Mouse (Mus musculus): ENCODE measurements around the gene Gm28048.

Gene Gm28048

DNA sequence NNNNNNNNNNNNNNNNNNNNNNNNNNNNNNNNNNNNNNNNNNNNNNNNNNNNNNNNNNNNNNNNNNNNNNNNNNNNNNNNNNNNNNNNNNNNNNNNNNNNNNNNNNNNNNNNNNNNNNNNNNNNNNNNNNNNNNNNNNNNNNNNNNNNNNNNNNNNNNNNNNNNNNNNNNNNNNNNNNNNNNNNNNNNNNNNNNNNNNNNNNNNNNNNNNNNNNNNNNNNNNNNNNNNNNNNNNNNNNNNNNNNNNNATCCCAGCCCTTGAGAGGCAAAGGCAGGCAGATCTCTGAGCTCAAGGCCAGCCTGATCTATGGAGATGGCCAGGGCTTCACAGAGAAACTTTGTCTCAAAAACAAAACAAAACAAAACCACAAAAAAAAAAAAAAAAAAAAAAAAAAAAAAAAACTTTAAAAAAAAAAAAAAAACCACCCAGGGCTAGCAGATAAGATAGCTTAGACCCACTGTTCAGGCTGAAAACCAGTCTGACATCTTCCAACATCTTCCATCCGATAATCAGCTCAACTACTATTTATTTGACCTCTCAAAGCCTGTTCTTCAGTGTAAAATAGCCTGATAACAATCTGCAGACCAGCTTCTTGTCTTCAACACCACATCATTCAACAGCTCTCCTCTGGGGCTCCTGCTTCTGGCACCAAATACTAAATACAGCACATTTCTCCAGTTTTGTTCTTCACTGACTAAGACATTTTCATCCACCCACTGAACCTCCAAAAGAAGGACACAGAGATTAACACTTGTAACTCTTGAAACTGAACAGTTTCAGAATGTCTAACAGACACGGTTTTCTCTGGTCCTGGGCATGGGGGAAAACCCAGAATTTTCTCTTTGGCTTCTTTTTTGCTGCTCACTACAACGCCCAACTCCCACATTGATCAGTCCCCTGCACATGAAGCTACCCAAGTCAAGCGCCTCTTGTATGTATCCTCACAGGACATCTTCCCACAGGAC lies 136.9 kb downstream of the Gm28048 start:
- DNase-seq (ENCODE audit: low spot score in 2 of 2), result no peak

DNA sequence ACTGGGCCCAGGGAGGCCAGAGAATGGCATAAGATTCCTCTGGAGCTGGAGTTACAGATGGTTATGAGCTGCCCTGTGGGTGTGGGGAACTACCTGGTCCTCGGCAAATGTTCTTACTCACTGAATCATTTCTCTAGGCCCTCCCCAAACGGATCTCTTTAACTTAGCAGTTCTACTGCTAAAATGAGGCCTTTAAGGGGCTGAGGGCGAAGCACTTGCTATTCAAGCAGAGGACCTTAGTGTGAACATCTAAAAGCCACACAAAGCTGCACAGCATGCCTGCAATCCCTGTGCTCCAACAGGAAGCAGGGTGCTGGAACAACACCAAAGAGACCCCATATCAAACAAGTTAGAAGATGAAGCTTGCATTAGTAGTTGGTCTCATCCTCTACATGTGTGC lies 142.4 kb downstream of the Gm28048 start:
- DNase-seq (ENCODE audit: low spot score in 2 of 2), result no peak

DNA sequence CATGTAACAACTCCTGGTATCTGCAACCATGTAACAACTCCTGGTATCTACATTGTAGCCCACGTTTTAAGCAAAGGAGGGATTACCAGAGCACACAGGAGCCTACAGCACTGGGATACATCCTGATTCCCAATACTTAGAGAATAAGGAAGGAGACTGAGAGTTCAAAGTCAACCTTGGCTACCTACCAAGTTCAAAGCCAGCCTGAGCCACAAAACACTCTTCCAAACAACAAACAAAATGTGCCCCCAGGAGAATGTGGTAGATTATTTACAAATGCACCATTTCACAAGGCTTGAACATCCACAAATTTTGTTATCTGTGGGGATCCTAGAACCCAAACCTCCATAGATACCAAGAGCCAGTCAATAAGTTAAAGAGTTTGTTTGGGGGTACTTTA lies 143.5 kb downstream of the Gm28048 start:
- no peak for DNase-seq (ENCODE audit: low spot score in 2 of 2)

DNA sequence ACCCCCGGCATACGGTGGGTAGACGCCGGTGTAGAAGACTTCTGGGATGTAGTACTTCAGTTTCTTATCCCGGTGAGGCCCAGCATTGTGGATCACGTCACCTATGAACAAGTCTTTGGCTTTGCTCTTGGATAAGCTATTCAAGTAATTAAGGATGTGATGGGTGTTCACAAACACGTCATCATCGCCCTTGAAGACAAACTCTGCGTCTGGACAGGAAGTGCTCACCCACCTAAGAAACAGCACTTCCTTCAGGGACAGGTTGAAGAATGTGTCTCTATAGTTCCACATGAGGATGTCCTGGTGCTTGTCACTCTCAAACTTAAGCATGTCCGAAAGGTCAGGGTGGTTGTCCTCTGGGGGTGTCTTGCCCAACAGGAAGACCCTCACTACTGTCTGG lies 145.6 kb downstream of the Gm28048 start:
- no peak for DNase-seq (ENCODE audit: low spot score in 2 of 2)

GRCm38 (mm10) chr11:22832600-22832999 lies 149.3 kb downstream of the Gm28048 start:
- DNase-seq (ENCODE audit: low spot score in 2 of 2), result no peak

DNA sequence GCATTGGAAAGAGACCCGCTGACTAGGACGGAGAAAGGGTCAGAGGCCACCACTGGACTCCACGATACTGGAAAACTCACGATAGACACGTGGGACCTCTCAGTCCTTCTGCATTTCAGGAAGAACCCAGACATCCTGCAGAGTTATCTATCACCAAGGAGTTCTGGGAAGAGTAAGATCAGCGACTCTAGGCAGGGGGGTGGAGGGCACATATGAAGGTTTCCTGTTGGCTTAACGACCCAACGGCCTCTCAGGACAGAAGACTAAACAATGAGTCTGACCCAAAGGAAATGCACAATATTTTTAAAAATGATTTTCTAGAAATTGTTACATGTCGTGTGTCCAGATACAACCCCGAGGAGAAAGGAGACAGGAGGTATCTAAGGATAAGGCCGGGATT lies 150.0 kb downstream of the Gm28048 start:
- DNase-seq (ENCODE audit: low spot score in 2 of 2), result no peak

- DNase-seq (ENCODE audit: low spot score in 2 of 2), result no peak
These were observed 151.2 kb downstream of the Gm28048 start for GRCm38 (mm10) chr11:22830684-22831083.

DNA sequence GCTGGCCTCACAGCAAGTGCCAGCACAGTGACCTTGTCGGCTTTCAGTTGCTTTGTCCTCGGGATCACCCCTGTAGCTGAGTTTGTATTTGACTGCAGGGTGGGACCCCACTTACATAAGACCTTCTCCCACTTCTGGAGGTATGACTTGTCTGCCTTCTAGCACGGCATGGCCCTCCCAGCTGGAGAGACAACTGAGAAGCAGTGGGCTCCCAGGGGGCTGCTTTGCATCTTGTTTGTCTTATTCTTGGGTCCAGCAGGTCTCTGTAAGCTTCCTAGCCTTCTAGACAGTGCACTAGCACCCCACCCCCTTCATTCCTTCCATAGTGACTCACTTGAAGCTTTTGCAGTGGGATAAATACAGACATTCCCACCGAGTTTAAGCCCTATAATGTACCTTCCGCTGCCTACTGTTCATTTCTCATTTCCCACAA lies 151.7 kb downstream of the Gm28048 start:
- no peak for DNase-seq (ENCODE audit: low spot score in 2 of 2)

GRCm38 (mm10) chr11:22828988-22829632 lies 152.8 kb downstream of the Gm28048 start:
- DNase-seq (ENCODE audit: low spot score in 2 of 2), result no peak

DNA sequence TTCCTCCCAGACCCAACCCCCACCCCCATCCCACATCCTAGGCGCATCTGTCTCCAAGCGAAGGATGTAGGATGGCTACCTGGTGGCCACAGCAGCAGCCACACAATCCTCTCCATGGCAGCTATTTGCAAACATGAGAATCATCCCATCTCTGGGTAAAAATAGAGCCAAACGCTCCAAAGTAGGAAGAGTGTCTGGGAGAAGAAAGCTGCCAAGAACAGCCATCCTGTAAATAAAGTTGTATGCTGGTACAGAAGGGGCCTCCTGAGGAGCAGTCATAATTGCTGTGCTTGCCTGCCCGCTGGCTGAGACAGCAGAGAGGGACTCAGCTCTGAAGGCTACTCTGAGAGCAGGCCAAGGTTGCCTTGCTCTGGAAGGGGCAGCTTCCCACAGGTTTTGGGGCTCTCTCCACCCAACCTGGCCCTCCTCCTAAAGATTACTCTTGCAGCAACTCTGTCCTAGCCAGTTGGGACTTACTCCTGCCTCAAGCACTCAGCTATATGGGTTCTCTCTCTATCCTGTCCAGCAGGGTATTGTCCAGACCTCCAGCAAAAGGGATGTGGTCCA lies 154.3 kb downstream of the Gm28048 start:
- DNase-seq (ENCODE audit: low spot score in 2 of 2), result no peak

DNA sequence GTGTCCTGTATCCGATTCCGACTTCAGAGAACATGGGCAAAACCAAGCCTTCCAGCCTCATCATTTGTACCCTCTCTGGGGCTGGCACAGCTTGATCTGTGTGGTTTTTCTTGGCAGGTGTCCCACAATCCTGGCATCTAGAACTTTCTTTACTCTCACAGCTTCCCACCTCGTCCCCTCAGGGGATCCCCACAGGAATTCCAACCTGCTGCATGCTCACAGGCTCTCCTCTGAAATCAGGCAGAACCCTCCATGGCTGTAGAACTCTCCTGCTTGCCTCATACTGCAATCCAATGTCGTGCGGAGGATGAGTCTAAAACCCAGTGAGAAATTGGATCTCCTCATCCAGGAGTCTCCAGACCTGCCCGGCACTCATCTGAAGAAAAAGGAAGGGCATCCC lies 155.2 kb downstream of the Gm28048 start:
- no peak for DNase-seq (ENCODE audit: low spot score in 2 of 2)

DNA sequence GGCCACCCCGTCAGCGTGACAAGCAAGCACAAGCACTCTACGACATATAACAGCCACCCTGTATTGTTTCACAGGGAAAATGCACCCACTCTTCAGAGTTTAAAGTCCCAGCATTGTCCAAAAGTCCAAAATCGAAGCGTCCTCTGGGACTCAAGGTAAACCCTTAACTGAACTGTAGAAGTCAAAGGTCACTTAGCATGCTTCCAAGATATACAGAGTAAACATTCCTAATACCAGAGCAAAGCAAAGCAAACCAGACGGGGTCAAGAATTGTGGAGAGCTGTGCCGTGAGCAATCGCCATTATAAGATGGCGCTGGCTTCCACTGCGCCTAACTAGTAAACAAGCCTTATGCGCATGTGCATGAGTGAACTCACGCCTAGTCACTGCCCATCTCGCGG lies 155.8 kb downstream of the Gm28048 start:
- DNase-seq (ENCODE audit: low spot score in 2 of 2), result no peak

DNA sequence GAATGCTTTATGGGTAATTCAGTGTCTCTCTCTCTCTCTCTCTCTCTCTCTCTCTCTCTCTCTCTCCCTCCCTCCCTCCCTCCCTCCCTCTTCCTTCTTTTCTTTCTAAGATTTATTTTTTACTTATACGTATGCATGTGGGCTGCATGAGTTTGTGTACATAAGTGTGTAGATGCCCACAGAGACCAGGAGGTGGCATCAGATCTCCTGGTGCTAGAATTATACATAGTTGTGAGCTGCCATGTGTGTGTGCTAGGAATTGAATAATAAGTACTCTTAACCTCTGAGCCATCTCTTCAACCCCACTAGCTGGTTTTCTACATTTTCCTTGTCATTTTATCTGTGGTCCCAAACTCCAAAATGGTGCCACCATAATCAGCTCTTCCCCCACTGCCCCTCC lies 156.3 kb downstream of the Gm28048 start:
- no peak for DNase-seq (ENCODE audit: low spot score in 2 of 2)

GRCm38 (mm10) chr11:22824049-22824705 lies 157.7 kb downstream of the Gm28048 start:
- DNase-seq (ENCODE audit: low spot score in 2 of 2), result no peak

DNA sequence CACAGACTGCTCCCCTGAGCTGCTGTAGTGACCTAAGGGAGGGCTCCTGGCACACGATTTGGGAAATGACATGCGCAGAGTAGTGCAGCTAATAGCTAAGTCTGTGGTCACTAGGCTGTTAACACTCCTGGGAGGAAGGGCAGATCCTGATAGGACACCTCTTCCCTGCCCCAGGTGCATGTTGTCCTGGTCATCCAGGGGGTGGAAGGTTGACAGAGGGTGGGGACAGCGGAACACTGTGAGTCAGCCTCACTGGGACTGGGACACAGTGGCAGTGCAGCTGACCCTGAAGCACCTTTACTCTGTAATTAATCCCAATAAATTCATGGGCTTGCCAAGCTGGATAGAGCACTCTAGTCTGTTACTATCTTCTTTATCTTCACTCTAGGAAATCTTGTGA lies 160.6 kb downstream of the Gm28048 start:
- no peak for DNase-seq (ENCODE audit: low spot score in 2 of 2)

DNA sequence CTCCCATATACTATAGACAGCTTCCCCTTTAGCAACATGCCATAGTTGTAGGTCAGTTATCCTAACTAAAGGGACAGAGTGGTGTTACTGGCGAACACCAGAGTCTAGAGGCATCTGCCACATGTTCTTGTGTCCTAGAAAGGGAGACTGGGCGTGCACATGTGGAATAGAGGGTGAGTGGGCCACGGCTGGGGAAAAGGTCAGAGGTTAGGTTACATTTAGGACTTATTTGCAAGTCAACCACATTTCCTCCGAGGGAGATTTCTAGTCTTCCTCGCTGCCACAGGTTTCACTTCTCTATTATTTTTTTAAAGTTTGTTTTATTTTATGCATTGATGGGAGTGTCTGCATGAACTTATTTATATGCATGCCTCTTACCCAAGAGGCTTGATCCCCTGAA lies 163.5 kb downstream of the Gm28048 start:
- no peak for DNase-seq (ENCODE audit: low spot score in 2 of 2)

DNA sequence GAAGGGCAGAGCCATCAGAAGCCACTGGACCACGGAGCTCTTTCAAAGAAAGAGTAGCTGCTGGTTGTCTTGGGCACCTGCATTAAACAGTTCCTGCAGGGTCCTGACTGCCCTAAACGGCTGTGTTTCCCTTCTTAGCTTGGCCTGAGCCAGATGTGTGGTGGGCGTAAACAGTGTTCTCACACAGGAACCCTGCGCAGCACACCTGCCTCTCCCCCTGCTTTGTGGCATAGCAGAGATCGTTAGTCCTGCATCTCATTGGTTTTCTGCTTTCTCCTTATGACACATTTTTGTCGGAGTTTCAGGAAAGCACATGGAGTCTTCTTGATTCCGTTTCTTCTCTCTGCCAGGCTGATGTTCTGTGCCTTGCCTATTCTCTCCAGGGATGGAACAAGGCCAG lies 166.0 kb downstream of the Gm28048 start:
- DNase-seq (ENCODE audit: low spot score in 2 of 2), result no peak

DNA sequence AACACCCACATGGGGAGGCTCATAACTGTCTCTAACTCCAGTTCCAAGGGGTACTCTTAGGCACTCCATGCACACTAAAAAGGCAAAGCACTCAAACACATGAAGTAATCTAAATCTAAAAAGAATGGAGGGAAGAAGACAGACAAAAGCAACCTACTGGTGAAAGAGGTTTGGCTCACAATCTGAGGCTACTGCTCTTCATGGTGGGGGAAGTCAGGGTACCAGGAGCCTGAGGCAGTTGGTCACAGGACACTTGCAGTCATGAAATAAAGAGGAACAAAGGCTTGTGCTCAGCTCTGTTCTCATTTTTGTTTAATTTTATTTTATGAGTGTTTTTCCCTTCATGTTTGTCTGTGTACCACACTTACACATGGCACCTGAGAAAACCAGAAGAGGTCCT lies 166.7 kb downstream of the Gm28048 start:
- no peak for DNase-seq (ENCODE audit: low spot score in 2 of 2)

- DNase-seq (ENCODE audit: low spot score in 2 of 2), result no peak
These were observed 167.8 kb downstream of the Gm28048 start for GRCm38 (mm10) chr11:22813921-22814704.

- DNase-seq (ENCODE audit: low spot score in 2 of 2), result no peak
These were observed 168.5 kb downstream of the Gm28048 start for GRCm38 (mm10) chr11:22813427-22813826.

DNA sequence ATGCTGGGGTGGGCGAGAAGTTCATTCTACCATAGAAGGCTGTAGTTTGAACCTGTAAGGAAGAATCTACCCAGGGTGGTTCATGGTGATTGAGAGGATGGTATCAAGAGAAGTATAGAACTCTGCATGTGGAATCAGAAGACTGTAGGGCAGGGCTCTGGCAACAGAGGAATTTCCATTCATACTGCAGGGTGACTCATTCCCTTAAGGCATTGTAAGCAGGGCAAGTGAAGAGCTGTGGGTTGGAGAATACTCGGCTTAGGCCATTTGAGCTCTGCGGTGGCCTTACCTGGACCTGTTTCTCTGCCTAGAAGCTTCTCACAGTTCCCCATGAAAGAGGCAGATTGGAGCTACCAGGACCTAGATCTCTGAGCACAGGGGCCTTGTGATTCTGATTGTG lies 170.5 kb downstream of the Gm28048 start:
- DNase-seq (ENCODE audit: low spot score in 2 of 2), result no peak
